Mouse (Mus musculus) natural killer cell, adult 2 months (primary cell): Measurements from ENCODE around the gene Tmem273.

Experiments used
- DNase-seq, 2 experiments: peaks; one replicate each; pipeline ENCODE4 v3.0.0; 2022; ENCODE audit warnings: low spot score in 2 of 2

Gene Tmem273

GRCm38 (mm10) chr14:32859831-32860569, 74.2 kb downstream of the Tmem273 start:
- no peak for DNase-seq

GRCm38 (mm10) chr14:32861149-32861581, 75.4 kb downstream of the Tmem273 start:
- DNase-seq: no peak

- DNase-seq: no peak
These were observed 75.9 kb downstream of the Tmem273 start for GRCm38 (mm10) chr14:32861656-32862055.

GRCm38 (mm10) chr14:32865331-32865730, 79.6 kb downstream of the Tmem273 start:
- DNase-seq: no peak
